Mouse (Mus musculus) left cerebral cortex, postnatal 25 days (tissue): ENCODE data around the gene Inppl1. TPM values are rescaled to one million over a fixed set of nuclear protein-coding genes. Genes with fewer than 3 reads are reported as not detected.
A peak's percentile ranks its signal among the peaks of the same experiment; 100 is the strongest.

ENCODE experiments used
- DNase-seq, 2 experiments: peaks; one replicate each; pipeline ENCODE4 v3.0.0; 2022; ENCODE audit warnings: low spot score in 2 of 2, mixed read lengths in 1 of 2
- intact Hi-C: fragments of 180-260 bp; cut with DNase I; formaldehyde crosslinking; loops from one replicate; pipeline ENCODE4 v1.15.1; 2025
- total RNA-seq, 2 experiments: library from RNA; stranded (reverse); gene quantifications; 2 replicates each; pipeline ENCODE4 v1.2.3; 2021

Inppl1 gene
- total RNA-seq: 10 to 100 TPM; 32.7 to 33.6 TPM

DNA sequence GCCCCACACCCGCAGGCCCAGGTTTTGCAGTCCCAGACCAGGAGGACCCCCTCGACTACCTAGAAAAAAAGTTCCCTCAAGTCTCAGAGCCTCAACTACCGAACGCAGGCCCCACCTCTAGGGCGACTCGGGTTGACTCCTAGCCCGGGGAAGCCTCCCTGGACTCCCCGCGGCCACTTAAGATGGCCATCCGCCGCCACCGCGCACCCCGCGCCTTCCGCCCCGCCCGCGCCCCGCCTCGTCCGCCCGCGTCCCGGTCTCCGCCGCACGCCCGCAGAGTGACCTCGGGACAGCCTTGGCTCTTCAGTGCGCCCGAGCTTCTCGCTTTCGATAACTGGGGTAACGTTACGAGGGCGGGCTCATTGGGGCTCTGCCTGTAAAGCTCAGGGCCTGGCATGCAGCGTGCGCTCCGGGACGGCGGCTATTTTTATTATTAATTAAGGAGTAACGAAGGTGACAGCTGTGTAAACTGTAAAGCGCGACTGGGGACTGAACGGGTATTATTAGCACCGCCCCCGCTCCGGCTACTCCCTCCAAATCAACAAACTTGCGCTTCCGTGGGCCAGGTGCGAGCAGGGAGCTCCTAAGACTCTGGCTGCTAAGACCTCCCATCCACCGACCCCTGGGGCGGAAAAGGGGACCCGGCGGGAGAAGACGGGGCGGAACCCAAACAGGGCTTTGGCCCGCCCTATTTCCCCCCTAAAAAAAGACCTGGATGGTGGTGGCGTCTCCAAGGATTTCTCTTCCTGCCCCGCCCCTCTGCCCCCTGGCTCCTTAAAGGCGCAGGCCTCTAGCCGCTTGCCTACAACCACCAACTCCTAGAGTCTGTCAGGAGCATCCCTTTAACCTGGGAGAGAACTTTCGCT lies at the start of gene Inppl1:
Gene Inppl1, minus strand, starts transcription at position 624 of the 866 bp plus-strand sequence.
- intact Hi-C loops: loop anchor here (5.0 kb wide), 3 partner anchors 44 to 161 kb away; no protein-coding TSS in a partner anchor
- peak; percentile 76 to 89 for DNase-seq

- peak in 1 of 2 experiments; percentile 70 for DNase-seq
- intact Hi-C loops: no loop called here
Measured at GRCm38 (mm10) chr7:101886274-101886673, 48.2 kb upstream of the Inppl1 start.

GRCm38 (mm10) chr7:101884160-101884559 lies 46.1 kb upstream of the Inppl1 start:
- intact Hi-C loops: loop anchor here (5.0 kb wide), 1 partner anchor 47 kb away; the partner anchor contains the start of gene Inppl1
- no peak for DNase-seq

GRCm38 (mm10) chr7:101882413-101883154 lies 44.6 kb upstream of the Inppl1 start:
- peak in 1 of 2 experiments; percentile 70 for DNase-seq
- intact Hi-C loops: loop anchor here (5.0 kb wide), 1 partner anchor 45 kb away; the partner anchor contains the start of gene Inppl1

DNA sequence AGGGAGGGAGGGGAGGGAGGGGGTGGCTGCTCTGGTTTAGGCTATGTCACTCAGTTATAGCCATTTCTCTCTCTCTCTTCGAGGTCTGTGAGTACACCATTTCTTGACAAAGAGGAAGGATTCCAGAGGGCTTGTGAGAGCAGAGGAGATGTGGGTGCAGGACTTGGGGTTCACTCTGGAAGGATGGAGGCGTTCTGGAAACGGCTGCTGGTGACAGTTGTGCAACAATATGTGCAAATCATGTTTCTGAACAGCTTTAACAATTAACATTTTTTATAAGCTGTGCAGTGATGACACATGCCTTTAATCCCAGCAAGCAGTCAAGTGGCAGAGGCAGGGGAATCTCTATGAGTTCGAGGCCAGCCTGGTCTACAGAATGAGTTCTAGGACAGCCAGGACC lies 42.8 kb upstream of the Inppl1 start:
- intact Hi-C loops: loop anchor here (5.0 kb wide), 1 partner anchor 44 kb away; the partner anchor contains the start of gene Inppl1
- DNase-seq: no peak

- DNase-seq: no peak
- intact Hi-C loops: no loop called here
Measured at GRCm38 (mm10) chr7:101875978-101876377, 37.9 kb upstream of the Inppl1 start.

DNA sequence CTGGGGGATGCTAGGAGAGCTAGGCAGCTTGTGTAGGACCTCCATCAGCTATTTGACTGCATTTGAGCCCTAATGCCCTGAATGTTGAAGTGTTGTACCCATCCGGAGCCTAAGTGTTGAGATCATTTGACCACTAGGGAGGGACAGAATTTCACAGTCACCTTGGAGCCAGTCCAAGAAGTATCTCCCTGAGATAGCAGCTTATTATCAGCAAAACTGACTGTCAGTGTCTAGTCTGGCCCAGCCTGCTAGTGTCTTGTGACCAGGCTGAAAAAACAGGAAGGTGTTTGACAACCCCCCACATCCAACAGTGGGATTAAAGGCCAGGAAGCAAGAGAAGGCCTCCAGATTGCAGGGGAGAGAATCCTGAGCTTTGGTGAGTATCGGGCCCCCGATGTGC lies 33.3 kb upstream of the Inppl1 start:
- no peak for DNase-seq
- intact Hi-C loops: no loop called here

GRCm38 (mm10) chr7:101870629-101871028 lies 32.6 kb upstream of the Inppl1 start, which contains the start of gene Folr1:
Gene Folr1 (minus strand): TSS chr7:101870788.
- DNase-seq: no peak
- intact Hi-C loops: no loop called here

DNA sequence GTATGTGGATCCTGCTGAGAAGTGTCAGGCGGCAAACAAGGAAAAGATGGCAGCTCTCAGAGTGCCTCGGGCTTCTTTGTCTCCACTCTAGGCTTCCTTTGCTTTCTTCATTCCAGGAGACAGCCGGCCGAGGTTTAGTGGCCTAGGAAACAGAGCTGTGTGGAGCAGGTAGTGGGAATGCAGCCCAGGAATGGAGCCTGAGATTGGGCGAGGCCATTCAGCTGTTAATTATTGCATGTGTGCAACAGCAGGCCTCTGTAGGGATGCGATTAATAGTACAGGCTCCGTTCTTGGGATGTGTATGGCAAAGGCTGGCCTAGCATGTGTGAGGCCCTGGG lies 31.1 kb upstream of the Inppl1 start:
- intact Hi-C loops: no loop called here
- DNase-seq: no peak

DNA sequence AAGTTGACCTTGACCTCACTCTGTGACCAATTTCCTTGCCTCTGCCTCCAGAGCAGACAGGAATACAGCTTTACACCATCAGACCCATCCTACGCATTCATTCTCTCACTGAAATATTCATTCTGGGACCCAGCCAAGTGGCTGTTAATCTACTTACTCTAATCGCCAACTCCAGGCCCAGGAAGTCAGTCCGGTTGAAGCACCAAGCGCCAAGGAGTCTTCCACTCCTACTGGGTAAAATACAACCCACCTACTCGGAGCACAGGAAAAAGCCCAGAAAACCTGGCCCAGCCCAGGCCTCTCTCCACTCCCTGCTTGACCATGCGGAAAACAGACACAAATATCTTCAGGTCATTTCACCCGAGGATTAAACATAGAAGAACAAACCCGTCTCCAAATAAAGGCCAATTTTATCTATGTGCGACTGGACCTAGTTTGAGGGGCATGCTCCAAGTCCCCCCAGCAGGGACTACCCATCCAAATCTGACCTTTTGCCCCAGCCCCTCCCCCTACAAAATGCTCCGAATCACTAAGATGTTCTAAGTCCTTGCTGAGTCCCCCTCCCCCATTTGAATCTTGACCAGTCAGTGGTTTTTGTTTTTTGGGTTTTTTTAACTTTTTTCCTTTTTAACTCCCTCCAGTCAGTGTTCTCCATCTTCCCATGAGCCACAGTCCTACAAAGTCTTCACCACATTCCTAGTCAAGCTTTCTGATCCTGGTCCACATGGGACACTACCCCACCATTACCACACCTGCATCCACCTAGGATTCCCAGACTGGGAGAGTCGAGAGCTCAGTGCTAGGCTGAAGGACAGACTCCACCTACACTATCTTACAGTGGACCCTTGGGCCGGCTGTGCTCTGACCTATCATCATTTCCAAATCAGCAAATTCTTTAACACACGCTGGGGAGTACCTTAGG lies 30.5 kb upstream of the Inppl1 start:
- intact Hi-C loops: no loop called here
- no peak for DNase-seq

DNA sequence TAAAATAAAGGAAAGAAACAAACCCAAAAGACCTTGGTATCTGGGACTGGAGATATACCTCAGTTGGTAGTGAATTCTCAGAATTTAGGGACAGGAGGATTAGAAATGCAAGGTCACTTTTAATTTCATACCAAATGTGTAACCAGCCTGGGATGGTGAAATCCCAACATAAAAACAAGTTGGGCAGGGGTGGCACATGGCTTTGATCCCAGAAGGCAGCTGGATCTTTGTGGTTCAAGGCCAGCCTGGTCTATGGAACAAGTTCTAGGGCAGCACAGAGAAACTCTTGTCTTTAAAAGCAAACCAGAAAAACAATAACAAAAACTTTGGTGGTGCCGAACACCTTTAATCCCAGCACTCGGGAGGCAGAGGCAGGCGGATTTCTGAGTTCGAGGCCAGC lies 29.5 kb upstream of the Inppl1 start:
- no peak for DNase-seq
- intact Hi-C loops: no loop called here

GRCm38 (mm10) chr7:101866491-101867265 lies 28.6 kb upstream of the Inppl1 start:
- DNase-seq: no peak
- intact Hi-C loops: no loop called here

DNA sequence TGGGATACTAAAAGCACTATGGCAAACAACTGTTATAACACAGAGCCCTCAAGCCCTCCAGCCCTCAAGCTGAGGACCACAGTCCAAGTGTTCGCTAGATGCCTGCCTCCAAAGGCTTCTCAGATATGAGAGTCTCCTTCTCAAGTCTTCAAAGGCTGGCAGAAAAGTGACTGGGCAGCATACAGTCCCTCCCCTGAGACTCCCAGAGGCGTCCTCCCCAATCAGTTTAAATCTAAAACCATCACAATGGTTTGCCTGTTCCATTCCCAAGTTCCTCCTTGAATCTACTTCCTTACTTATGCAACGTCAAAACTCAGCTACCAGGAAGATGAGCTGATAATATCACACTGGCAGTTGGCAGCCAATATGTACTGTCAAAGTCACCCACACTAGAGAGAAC lies 25.4 kb upstream of the Inppl1 start, which contains the start of gene Anapc15:
Gene Anapc15, plus strand, starts transcription at position 301 of the 400 bp plus-strand sequence.
- DNase-seq: no peak
- intact Hi-C loops: no loop called here

DNA sequence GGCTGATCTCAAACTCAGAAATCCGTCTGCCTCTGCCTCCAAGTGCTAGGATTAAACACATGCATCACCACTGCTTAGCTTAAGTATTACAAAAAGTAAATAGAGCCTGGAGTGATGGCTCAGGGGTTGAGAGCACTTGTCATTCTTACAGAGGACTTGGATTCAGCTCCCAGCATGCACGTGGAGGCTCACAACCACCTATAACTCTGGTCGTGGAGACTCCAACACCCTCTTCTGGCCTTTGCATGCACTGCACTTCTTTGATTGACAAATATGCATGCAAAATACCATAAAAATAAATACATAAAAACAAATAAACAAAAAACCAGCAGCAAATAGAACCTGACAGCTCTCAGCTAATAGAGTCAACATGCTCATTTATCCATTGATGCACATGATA lies 24.3 kb upstream of the Inppl1 start:
- intact Hi-C loops: no loop called here
- no peak for DNase-seq

- DNase-seq: no peak
- intact Hi-C loops: no loop called here
Measured at GRCm38 (mm10) chr7:101860978-101861377, 22.9 kb upstream of the Inppl1 start.

GRCm38 (mm10) chr7:101858362-101858761 lies 20.3 kb upstream of the Inppl1 start:
- no peak for DNase-seq
- intact Hi-C loops: no loop called here

GRCm38 (mm10) chr7:101857094-101857493 lies 19.1 kb upstream of the Inppl1 start, which contains the start of gene Folr2:
Gene Folr2 (minus strand): TSS chr7:101857194.
- DNase-seq: no peak
- intact Hi-C loops: no loop called here

DNA sequence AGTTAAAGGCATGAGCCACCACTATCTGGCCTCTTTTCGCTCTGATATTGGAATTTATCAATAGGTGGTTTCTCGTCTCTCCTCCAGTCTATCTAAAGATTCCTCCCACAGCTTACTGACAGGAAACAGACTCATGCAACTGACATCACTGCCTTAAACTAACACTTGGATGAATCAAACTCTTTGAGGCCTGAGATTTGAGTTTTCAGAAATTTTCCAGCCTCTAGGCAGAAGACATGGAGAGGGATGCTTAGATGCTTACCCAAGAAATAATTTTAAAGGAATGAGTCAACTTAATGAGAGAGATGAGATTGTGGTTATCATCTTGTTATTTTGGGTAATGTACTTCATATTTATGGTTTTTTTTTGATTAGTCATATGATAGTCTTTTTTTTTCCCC lies 15.8 kb upstream of the Inppl1 start:
- intact Hi-C loops: no loop called here
- no peak for DNase-seq

DNA sequence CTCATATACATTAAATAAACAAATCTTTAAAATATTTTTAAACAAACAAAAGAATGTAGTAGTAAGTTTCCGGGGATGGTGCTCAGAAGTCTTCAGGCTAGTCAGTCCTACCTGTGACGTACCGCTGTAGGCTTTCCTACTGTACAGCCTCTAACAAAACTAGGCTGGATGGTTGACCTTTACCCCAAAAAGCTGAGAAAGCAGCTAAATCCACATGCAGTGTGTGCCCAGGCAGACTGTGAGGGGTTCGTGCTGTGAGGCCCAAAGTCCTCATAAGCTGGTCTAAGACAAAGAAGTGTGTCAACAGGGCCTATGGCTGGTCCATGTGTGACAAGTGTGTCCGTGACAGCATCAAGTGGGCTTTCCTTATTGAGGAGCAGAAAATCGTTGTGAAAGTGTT lies 14.8 kb upstream of the Inppl1 start:
- intact Hi-C loops: no loop called here
- DNase-seq: no peak
